ENCODE assay signal across 22 mouse cellular contexts in genomic region chr8:88258024-88258423, GRCm38 (mm10).
"Had no signal": no experiment of that assay in that cellular context is flagged by ENCODE, and none has a peak within 500 bp of the region (broad histone marks: within the 10 kb centered on the region; RNA-seq: fewer than 3 reads in every experiment).

No protein-coding gene starts in this region.

- ATAC-seq: forebrain, postnatal 0 days; hindbrain, postnatal 0 days; intestine, embryonic 16.5 days; liver, embryonic 12.5 days had no signal

- H3K4me2 ChIP-seq: heart, embryonic 13.5 days; heart, embryonic 15.5 days; hindbrain, embryonic 13.5 days; hindbrain, embryonic 15.5 days; limb, embryonic 13.5 days; limb, embryonic 15.5 days; liver, embryonic 12.5 days had no signal

- H3K9ac ChIP-seq: forebrain, postnatal 0 days; heart, embryonic 13.5 days; heart, embryonic 15.5 days; hindbrain, embryonic 13.5 days; hindbrain, embryonic 15.5 days; limb, embryonic 13.5 days; limb, embryonic 15.5 days; liver, embryonic 12.5 days; liver, embryonic 14.5 days had no signal

- H3K4me1 ChIP-seq: hindbrain, embryonic 13.5 days; hindbrain, embryonic 15.5 days; limb, embryonic 15.5 days; liver, embryonic 12.5 days had no signal

- DNase-seq: forebrain, postnatal 0 days; gastrocnemius, postnatal 14 days; gastrocnemius, postnatal 36 days; heart, adult 18-20 months; heart, postnatal 14 days; heart, postnatal 36 days; kidney, adult 11 months; kidney, adult 8-10 months; layer of hippocampus, adult 9-11 months; layer of hippocampus, postnatal 36 days; left cerebral cortex, postnatal 4 days had no signal

- H3K4me3 ChIP-seq: heart, embryonic 10.5 days; heart, embryonic 13.5 days; heart, embryonic 15.5 days; hindbrain, embryonic 13.5 days; hindbrain, embryonic 15.5 days; limb, embryonic 13.5 days; limb, embryonic 15.5 days; liver, embryonic 12.5 days had no signal

- H3K27me3 ChIP-seq: heart, embryonic 13.5 days; heart, embryonic 15.5 days; hindbrain, embryonic 13.5 days; hindbrain, embryonic 15.5 days; limb, embryonic 13.5 days; limb, embryonic 15.5 days; liver, embryonic 12.5 days had no signal

- H3K9me3 ChIP-seq: heart, embryonic 10.5 days; heart, embryonic 13.5 days; heart, embryonic 15.5 days; hindbrain, embryonic 13.5 days; hindbrain, embryonic 15.5 days; limb, embryonic 13.5 days; limb, embryonic 15.5 days; liver, embryonic 12.5 days had no signal

- H3K27ac ChIP-seq: heart, embryonic 10.5 days; heart, embryonic 13.5 days; heart, embryonic 15.5 days; hindbrain, embryonic 13.5 days; hindbrain, embryonic 15.5 days; hindbrain, postnatal 0 days; limb, embryonic 13.5 days; limb, embryonic 15.5 days; liver, embryonic 12.5 days; liver, embryonic 14.5 days had no signal
